ENCODE assay signal across 19 mouse cellular contexts in the genomic region with DNA sequence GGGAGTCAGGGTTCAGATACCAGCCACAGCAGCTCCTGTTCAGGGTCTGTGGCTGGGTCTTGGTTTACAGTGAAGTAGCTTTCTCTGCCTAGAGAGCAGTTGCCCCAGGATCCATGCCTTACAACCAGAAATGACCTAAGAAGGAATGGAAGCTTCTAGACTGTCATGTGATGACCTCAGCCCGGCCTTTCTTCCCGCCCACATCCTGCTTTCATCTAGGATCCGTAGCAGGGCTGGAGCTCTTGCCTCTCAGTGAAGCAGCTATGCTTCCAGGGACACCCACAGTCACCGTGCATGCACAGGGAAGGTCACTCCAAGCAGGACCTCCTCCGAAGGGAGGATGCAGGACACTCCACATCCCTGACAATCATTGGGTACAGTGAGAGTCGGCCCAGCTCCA.
DNase-seq lines count a peak whose midpoint lies in the region; ATAC-seq and TF ChIP-seq lines count a peak whose summit lies in the region.
"Had no signal": no experiment of that assay in that cellular context is flagged by ENCODE, and none has a peak within 500 bp of the region (broad histone marks: within the 10 kb centered on the region; RNA-seq: fewer than 3 reads in every experiment).

No protein-coding gene starts in this region.

- no peaks in the 10 kb centered on the region for H3K9me3 ChIP-seq in liver, embryonic 12.5 days (replicated peaks)
- no peaks in the 10 kb centered on the region for H3K9me3 ChIP-seq in neural tube, embryonic 11.5 days (ENCODE audit: control insufficient read depth, low read length)
- H3K9me3 ChIP-seq: embryonic facial prominence, embryonic 13.5 days; forebrain, embryonic 12.5 days; hindbrain, embryonic 12.5 days had no signal

- WGBS in kidney, adult 2 months: 37% methylated on average over 6 of the region's 6 CpGs
- WGBS in liver, adult 2 months: 70% methylated on average over 6 of the region's 6 CpGs
- WGBS in liver, embryonic 12.5 days (ENCODE audit: insufficient replicate concordance): 50% methylated on average over 6 of the region's 6 CpGs
- 78% methylated on average over 6 of the region's 6 CpGs for WGBS in neural tube, embryonic 11.5 days

- no peaks in the 10 kb centered on the region for H3K79me2 ChIP-seq in liver, adult 2 months (ENCODE audit: control insufficient read depth, insufficient read depth, low read length)

- H3K27me3 ChIP-seq in kidney, adult 2 months (replicated peaks; ENCODE audit: control insufficient read depth, insufficient read depth, low read length): no peaks in the 10 kb centered on the region
- no peaks in the 10 kb centered on the region for H3K27me3 ChIP-seq in liver, adult 2 months (ENCODE audit: control insufficient read depth, insufficient read depth, low read length)
- H3K27me3 ChIP-seq in liver, embryonic 12.5 days (replicated peaks): peaks cover 54% of the 10 kb centered on the region
- H3K27me3 ChIP-seq in neural tube, embryonic 11.5 days (ENCODE audit: control insufficient read depth, insufficient read depth, low read length): no peaks in the 10 kb centered on the region
- H3K27me3 ChIP-seq: embryonic facial prominence, embryonic 13.5 days had no signal

- no peak overlapping the region for H3K27ac ChIP-seq in kidney, adult 2 months (ENCODE audit: insufficient read depth, low read depth, low read length)
- H3K27ac ChIP-seq in liver, adult 2 months (replicated peaks; ENCODE audit: insufficient read depth, low read depth, low read length): no peak overlapping the region
- no peak overlapping the region for H3K27ac ChIP-seq in liver, embryonic 12.5 days
- H3K27ac ChIP-seq in neural tube, embryonic 11.5 days (ENCODE audit: low read depth, low read length): no peak overlapping the region
- H3K27ac ChIP-seq: embryonic facial prominence, embryonic 13.5 days; forebrain, embryonic 12.5 days; hindbrain, embryonic 12.5 days had no signal

- H3K9ac ChIP-seq in liver, adult 2 months (ENCODE audit: low read depth, low read length): no peak overlapping the region
- no peak overlapping the region for H3K9ac ChIP-seq in liver, embryonic 12.5 days
- no peak overlapping the region for H3K9ac ChIP-seq in neural tube, embryonic 11.5 days (ENCODE audit: low read length)
- H3K9ac ChIP-seq: embryonic facial prominence, embryonic 13.5 days; forebrain, embryonic 12.5 days; hindbrain, embryonic 12.5 days had no signal

- no peaks in the 10 kb centered on the region for H3K4me1 ChIP-seq in kidney, adult 2 months (ENCODE audit: control insufficient read depth, insufficient read depth, low read length)
- H3K4me1 ChIP-seq in liver, adult 2 months (ENCODE audit: control insufficient read depth, insufficient read depth, low read length): no peaks in the 10 kb centered on the region
- no peaks in the 10 kb centered on the region for H3K4me1 ChIP-seq in liver, embryonic 12.5 days
- H3K4me1 ChIP-seq in neural tube, embryonic 11.5 days (ENCODE audit: control insufficient read depth, insufficient read depth, low read length): peaks cover 33% of the 10 kb centered on the region

- no peak for TF ChIP-seq POLR2A in kidney, adult 2 months (IDR thresholded peaks at IDR 0.05; ENCODE audit: low read depth, low read length)
- no peak for TF ChIP-seq POLR2A in liver, adult 2 months (IDR thresholded peaks at IDR 0.05; ENCODE audit: extremely low read depth, insufficient read depth, low read length)

- DNase-seq in kidney, adult 2 months: peak; percentile 25
- no peak for DNase-seq in kidney, adult 18-20 months
- DNase-seq in liver, adult 2 months (ENCODE audit: extremely low read depth, low read depth, low spot score): peak; percentile 8
- peak; percentile 9 for DNase-seq in neural tube, embryonic 11.5 days (ENCODE audit: low spot score)
- no peak for DNase-seq in neural tube, embryonic 10.5 days (ENCODE audit: extremely low spot score, low spot score)
- no peak for DNase-seq in layer of hippocampus, adult 8-10 months (ENCODE audit: low spot score in 2 of 2)
- DNase-seq: adrenal gland, postnatal 25 days; cerebellum, adult 18-20 months; cerebellum, adult 9-11 months; cerebellum, postnatal 36 days; gastrocnemius, postnatal 25 days; heart, postnatal 10 days; heart, postnatal 4 days had no signal

- no peak overlapping the region for H3K4me3 ChIP-seq in kidney, adult 2 months (ENCODE audit: insufficient read depth, low read depth, low read length)
- no peak overlapping the region for H3K4me3 ChIP-seq in liver, adult 2 months (ENCODE audit: insufficient read depth, low read depth, low read length)
- H3K4me3 ChIP-seq in liver, embryonic 12.5 days: no peak overlapping the region
- H3K4me3 ChIP-seq in neural tube, embryonic 11.5 days (ENCODE audit: low read depth, low read length): no peak overlapping the region
- H3K4me3 ChIP-seq: embryonic facial prominence, embryonic 13.5 days; forebrain, embryonic 12.5 days; hindbrain, embryonic 12.5 days had no signal

- ATAC-seq in liver, embryonic 12.5 days: no peak
- no peak for ATAC-seq in neural tube, embryonic 11.5 days (ENCODE audit: insufficient read depth, low FRiP score, low TSS enrichment)
- ATAC-seq: forebrain, embryonic 16.5 days; hindbrain, embryonic 16.5 days had no signal

- TF ChIP-seq CTCF in kidney, adult 2 months (conservative IDR thresholded peaks at IDR 0.05; ENCODE audit: insufficient read depth, insufficient read length, low read depth, low read length): no peak
- TF ChIP-seq CTCF in liver, adult 2 months (IDR thresholded peaks at IDR 0.05; ENCODE audit: low read depth, low read length): no peak

- H3K36me3 ChIP-seq in kidney, adult 2 months (ENCODE audit: control insufficient read depth, insufficient read depth, low read length): no peaks in the 10 kb centered on the region
- no peaks in the 10 kb centered on the region for H3K36me3 ChIP-seq in liver, adult 2 months (ENCODE audit: control insufficient read depth, insufficient read depth, low read length)
- H3K36me3 ChIP-seq in liver, embryonic 12.5 days: no peaks in the 10 kb centered on the region
- no peaks in the 10 kb centered on the region for H3K36me3 ChIP-seq in neural tube, embryonic 11.5 days (ENCODE audit: control insufficient read depth, insufficient read depth, low read length)
- H3K36me3 ChIP-seq: embryonic facial prominence, embryonic 13.5 days; forebrain, embryonic 12.5 days; hindbrain, embryonic 12.5 days had no signal

- H3K4me2 ChIP-seq in liver, embryonic 12.5 days: no peak overlapping the region
- H3K4me2 ChIP-seq in neural tube, embryonic 11.5 days (ENCODE audit: low read depth): no peak overlapping the region
- H3K4me2 ChIP-seq: embryonic facial prominence, embryonic 13.5 days; forebrain, embryonic 12.5 days; hindbrain, embryonic 12.5 days had no signal

Comparison
In these comparisons a context has a peak if more than half of its experiments do, and no peak if none do; other contexts are left out.
1. DNase-seq: peak in kidney, adult 2 months (single experiment), liver, adult 2 months (single experiment) and neural tube, embryonic 11.5 days (single experiment); none in kidney, adult 18-20 months (single experiment), neural tube, embryonic 10.5 days (single experiment) and layer of hippocampus, adult 8-10 months (0 of 2).